Mouse (Mus musculus): Measurements from ENCODE around the gene Depp1. TPM values are rescaled to one million over a fixed set of nuclear protein-coding genes. Genes with fewer than 3 reads are reported as not detected.

Gene Depp1
- total and polyA plus RNA-seq, 2 experiments from 2014 or later, result 4.2 to 6.8 TPM

DNA sequence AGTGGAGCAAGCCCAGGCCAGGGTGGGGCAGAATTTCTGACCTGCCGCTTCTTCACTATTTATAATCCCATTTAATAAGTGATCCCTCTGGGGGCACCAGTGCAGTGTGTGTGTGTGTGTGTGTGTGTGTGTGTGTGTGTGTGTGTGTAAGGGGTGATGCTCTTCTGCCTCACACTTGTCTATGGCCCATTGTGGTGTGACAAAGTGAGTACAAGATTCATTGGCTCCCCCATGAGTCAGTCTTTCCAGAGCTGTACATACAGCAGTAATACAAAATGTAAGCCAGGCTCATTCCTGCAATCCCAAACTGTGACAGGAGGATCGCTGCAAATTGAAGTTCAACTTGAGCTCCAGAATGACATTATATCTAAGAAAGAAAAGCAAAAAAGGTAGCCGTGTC is 14.4 kb downstream of the Depp1 start:
- no peak overlapping the region for H3K4me3 ChIP-seq (ENCODE audit: low read length)
- DNase-seq (ENCODE audit: low spot score) (no peak), ATAC-seq (no peak)
- 74% methylated on average over 3 of the region's 3 CpGs for WGBS
- no peaks in the 10 kb centered on the region for H3K27me3 ChIP-seq (ENCODE audit: insufficient read depth, low read length)
- H3K4me1 ChIP-seq (ENCODE audit: insufficient read depth, low read length), result peaks cover 4% of the 10 kb centered on the region; the same call in 1 of the 2 replicates
- TF ChIP-seq CTCF (IDR thresholded peaks at IDR 0.05; ENCODE audit: low read depth), result no peak
- H3K36me3 ChIP-seq (ENCODE audit: insufficient read depth, low read length), result no peaks in the 10 kb centered on the region
- no peak overlapping the region for H3K27ac ChIP-seq
- no peak overlapping the region for H3K9ac ChIP-seq (replicated peaks; ENCODE audit: low read length)
- H3K9me3 ChIP-seq (ENCODE audit: low read length), result no peaks in the 10 kb centered on the region
- H3K4me2 ChIP-seq (ENCODE audit: low read depth, low read length), result no peak overlapping the region

DNA sequence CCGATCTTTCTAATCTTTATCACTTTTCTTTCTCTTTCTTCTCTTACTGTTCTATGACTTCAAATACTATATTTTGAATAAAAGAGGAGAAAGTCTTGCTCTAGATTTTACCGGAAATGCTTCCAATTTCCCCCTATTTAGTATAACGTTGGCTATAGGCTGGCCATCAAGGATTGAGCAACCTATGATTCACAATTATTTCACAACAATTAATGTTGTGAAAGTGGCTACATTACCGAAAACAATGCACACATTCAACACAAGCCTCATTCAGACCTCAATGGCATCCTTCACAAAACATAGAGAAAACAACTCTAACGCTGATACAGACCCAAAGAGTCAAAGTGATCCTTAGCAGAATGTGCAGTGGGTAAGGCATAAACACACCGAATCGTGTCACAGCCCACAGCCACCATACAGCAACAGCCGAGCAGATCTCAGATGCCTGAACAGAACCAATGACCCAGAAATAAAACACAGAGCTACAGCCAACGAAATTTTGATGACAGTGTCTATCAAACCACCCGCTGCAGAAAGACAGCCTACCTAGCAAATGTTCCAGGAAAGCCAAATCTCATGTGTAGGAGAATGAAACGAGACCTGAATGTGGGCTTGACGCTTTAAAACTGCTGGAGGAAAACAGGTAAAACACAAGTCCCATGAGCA is 15.8 kb downstream of the Depp1 start:
- Histone ChIP-seq H3K27ac (no peak overlapping the region), H3K4me2 (ENCODE audit: low read depth, low read length) (no peak overlapping the region), H3K36me3 (ENCODE audit: insufficient read depth, low read length) (no peaks in the 10 kb centered on the region), H3K4me3 (ENCODE audit: low read length) (no peak overlapping the region), H3K9ac (replicated peaks; ENCODE audit: low read length) (no peak overlapping the region), H3K4me1 (ENCODE audit: insufficient read depth, low read length) (peaks cover 17% of the 10 kb centered on the region), H3K27me3 (ENCODE audit: insufficient read depth, low read length) (no peaks in the 10 kb centered on the region), H3K9me3 (ENCODE audit: low read length) (no peaks in the 10 kb centered on the region)
- WGBS, result 52% methylated on average over 12 of the region's 12 CpGs
- ATAC-seq (no peak), DNase-seq (ENCODE audit: low spot score) (no peak)
- no peak for TF ChIP-seq CTCF (IDR thresholded peaks at IDR 0.05; ENCODE audit: low read depth)

DNA sequence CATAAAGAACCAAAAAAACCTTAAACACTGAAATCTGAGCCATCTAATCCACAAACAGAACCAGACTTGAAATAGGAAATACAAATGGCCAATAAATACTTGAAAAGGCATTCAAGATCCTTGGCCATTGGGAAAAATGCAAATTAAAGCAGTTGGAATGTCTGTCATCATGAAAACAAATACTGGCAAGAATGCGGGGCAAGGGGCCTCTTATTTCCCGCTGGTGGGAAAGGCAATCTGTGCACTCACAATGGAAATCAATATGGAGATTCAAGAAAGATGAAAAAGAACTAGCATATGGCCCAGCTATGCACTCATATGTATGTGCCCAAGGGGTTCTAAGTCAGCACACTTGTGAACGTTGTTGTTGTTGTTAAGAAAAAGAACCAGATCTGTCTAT is 16.5 kb downstream of the Depp1 start:
- TF ChIP-seq CTCF (IDR thresholded peaks at IDR 0.05; ENCODE audit: low read depth), result no peak
- H3K27ac ChIP-seq, result no peak overlapping the region

DNA sequence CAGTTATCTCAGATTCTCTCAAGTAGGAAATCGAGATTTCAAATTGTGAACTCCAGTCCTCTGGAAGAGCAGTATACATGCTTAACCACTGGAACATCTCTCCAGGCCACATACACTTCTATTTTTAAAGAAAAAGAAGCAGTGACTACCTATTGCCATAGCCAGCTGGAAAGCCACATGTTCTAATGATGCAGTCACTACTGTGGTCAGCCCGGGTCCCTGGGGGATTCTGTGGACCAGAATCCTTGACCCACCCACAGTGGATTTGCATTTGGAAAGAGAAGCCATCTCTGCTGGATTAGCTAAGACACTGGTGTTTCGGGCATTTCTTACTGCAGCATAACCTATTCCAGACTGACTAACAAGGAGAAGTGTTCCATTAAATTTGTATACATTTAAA is 17.0 kb downstream of the Depp1 start:
- DNase-seq (ENCODE audit: low spot score) (no peak), ATAC-seq (no peak)
- no peak overlapping the region for H3K9ac ChIP-seq (replicated peaks; ENCODE audit: low read length)
- peaks cover 20% of the 10 kb centered on the region for H3K4me1 ChIP-seq (ENCODE audit: insufficient read depth, low read length)
- no peak overlapping the region for H3K4me2 ChIP-seq (ENCODE audit: low read depth, low read length)
- 58% methylated on average over 3 of the region's 3 CpGs for WGBS
- H3K9me3 ChIP-seq (ENCODE audit: low read length), result no peaks in the 10 kb centered on the region
- no peak for TF ChIP-seq CTCF (IDR thresholded peaks at IDR 0.05; ENCODE audit: low read depth)
- H3K36me3 ChIP-seq (ENCODE audit: insufficient read depth, low read length), result no peaks in the 10 kb centered on the region
- no peak overlapping the region for H3K4me3 ChIP-seq (ENCODE audit: low read length)
- no peak overlapping the region for H3K27ac ChIP-seq
- no peaks in the 10 kb centered on the region for H3K27me3 ChIP-seq (ENCODE audit: insufficient read depth, low read length)

More for the DNA sequence above, 16.5 kb downstream of the Depp1 start:
- no peaks in the 10 kb centered on the region for H3K36me3 ChIP-seq (ENCODE audit: insufficient read depth, low read length)
- H3K9me3 ChIP-seq (ENCODE audit: low read length), result no peaks in the 10 kb centered on the region
- H3K27me3 ChIP-seq (ENCODE audit: insufficient read depth, low read length), result no peaks in the 10 kb centered on the region
- H3K4me1 ChIP-seq (ENCODE audit: insufficient read depth, low read length), result peaks cover 19% of the 10 kb centered on the region
- H3K9ac ChIP-seq (replicated peaks; ENCODE audit: low read length), result no peak overlapping the region
- DNase-seq (ENCODE audit: low spot score) (no peak), ATAC-seq (no peak)
- 28% methylated on average over 3 of the region's 3 CpGs for WGBS
- no peak overlapping the region for H3K4me3 ChIP-seq (ENCODE audit: low read length)
- H3K4me2 ChIP-seq (ENCODE audit: low read depth, low read length), result no peak overlapping the region

DNA sequence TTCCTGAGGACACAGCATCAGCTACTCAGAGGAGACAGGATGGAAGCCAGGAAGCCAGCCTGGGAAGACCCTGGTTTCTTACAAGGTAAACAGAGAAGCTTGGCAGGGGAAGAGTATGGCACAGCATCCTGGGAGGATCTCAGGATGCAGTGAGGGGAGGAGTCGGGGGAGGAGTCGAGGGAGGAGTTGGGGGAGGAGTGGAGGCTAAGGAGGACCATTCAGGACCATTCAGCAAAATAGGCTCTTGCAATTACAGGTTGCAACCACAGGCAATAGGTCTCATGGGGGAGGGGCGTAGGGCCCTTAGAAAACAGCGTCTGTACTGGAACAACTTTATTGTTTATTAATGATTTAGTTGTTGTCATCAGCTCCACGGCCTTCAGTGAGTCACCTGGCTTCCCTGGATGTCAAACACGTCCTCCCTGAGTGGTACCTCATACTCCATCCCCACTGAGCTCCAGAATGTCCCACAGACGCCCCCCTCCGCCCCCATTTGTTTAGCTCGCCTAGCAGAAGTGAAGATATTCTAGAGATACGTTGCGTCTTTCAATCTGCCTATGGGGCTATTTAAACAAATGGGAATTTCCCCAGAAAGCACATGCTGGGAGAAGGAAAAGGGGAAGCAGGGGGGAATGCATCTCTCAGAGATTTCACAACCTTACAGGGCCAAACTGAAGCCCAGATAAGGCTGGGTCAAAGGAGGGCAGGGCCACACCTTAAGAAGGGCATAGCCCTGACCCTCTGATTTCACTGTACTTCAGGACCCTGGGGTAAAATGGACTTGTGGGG is 18.5 kb downstream of the Depp1 start:
- Histone ChIP-seq H3K27me3 (ENCODE audit: insufficient read depth, low read length) (no peaks in the 10 kb centered on the region), H3K9ac (replicated peaks; ENCODE audit: low read length) (no peak overlapping the region), H3K4me1 (ENCODE audit: insufficient read depth, low read length) (peaks cover 26% of the 10 kb centered on the region), H3K27ac (no peak overlapping the region), H3K4me3 (ENCODE audit: low read length) (no peak overlapping the region), H3K9me3 (ENCODE audit: low read length) (no peaks in the 10 kb centered on the region), H3K36me3 (ENCODE audit: insufficient read depth, low read length) (no peaks in the 10 kb centered on the region), H3K4me2 (ENCODE audit: low read depth, low read length) (no peak overlapping the region)
- ATAC-seq, result no peak
- WGBS, result 39% methylated on average over 11 of the region's 11 CpGs
- peak; percentile 15; the same call in 1 of the 2 replicates for TF ChIP-seq CTCF (IDR thresholded peaks at IDR 0.05; ENCODE audit: low read depth)
- peak; percentile 34 for DNase-seq (ENCODE audit: low spot score)

DNA sequence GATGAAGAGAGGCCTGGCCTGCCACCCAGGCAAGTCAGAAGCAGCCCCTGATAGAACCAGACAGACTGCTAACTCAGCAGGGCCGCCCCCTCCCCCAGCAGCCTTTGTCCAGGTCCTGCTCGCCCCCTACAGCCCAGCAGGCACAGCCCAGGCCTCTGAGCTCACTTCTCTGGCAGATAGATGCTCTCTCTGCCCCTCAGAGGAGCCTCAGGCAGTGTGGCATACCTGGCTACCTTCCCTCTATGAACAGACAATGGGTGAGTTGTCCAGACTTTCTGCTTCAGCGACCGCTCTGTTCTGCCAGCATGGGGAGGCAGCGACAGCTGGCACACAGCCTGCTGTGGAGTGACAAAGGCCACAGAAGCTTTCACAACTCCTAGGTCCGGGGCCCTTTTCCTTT is 19.7 kb downstream of the Depp1 start:
- Histone ChIP-seq H3K4me3 (ENCODE audit: low read length) (no peak overlapping the region), H3K4me2 (ENCODE audit: low read depth, low read length) (0 out of 2 replicates have a peak overlapping the region, but pooled peaks have one; percentile 18), H3K9ac (replicated peaks; ENCODE audit: low read length) (0 out of 2 replicates have a peak overlapping the region, but pooled peaks have one; percentile 9), H3K4me1 (ENCODE audit: insufficient read depth, low read length) (peaks cover 26% of the 10 kb centered on the region), H3K9me3 (ENCODE audit: low read length) (no peaks in the 10 kb centered on the region), H3K36me3 (ENCODE audit: insufficient read depth, low read length) (no peaks in the 10 kb centered on the region), H3K27ac (peak overlapping the region; percentile 67), H3K27me3 (ENCODE audit: insufficient read depth, low read length) (no peaks in the 10 kb centered on the region)
- peak; percentile 44 for TF ChIP-seq CTCF (IDR thresholded peaks at IDR 0.05; ENCODE audit: low read depth)
- ATAC-seq, result peak; percentile 59
- DNase-seq (ENCODE audit: low spot score), result peak; percentile 70
- 16% methylated on average over 6 of the region's 6 CpGs for WGBS

Measured in hindbrain, postnatal 0 days (tissue).